Mouse (Mus musculus): ENCODE data around the gene Filip1. TPM values are rescaled to one million over a fixed set of nuclear protein-coding genes. Genes with fewer than 3 reads are reported as not detected.

Gene Filip1
- polyA plus RNA-seq, 1 experiment from 2014 or later = 4.0 TPM

DNA sequence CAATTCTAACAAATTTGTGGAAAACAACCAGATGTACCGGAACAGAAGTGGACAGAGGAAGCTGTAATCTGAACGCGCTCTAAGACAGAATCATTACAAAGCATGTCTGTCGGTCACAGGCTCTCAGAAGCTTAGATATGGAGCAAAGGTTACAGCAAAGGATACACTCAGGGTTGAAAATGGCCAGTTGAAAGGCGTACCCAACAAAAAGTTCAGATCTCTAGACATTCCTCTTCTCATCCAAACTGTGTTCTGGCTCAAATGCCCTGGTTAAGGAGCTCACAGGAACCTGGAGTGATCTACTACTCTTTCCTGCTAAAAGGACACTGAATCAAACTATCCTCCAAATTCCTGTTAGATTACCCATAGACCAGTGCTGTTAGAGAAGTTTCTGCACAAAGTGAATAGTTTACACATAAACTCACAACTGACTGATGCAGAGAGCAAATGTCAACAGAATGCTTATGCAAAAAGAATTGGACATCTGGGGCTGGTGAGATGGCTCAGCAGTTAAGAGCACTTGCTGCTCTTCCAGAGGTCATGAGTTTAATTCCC, 245.6 kb downstream of the Filip1 start:
- Histone ChIP-seq H3K9ac (ENCODE audit: low read depth, low read length) (no peak overlapping the region), H3K9me3 (replicated peaks; ENCODE audit: control insufficient read depth, low read length, poor library complexity, severe bottlenecking) (no peaks in the 10 kb centered on the region), H3K36me3 (ENCODE audit: control insufficient read depth, insufficient read depth, low read length) (0 out of 2 replicates have a peak, but pooled peaks cover 3% of the 10 kb centered on the region), H3K4me1 (ENCODE audit: control insufficient read depth, insufficient read depth, low read length) (no peaks in the 10 kb centered on the region), H3K27ac (ENCODE audit: low read length) (no peak overlapping the region), H3K4me3 (ENCODE audit: low read depth, low read length) (no peak overlapping the region), H3K4me2 (ENCODE audit: low read length) (no peak overlapping the region), H3K27me3 (ENCODE audit: control insufficient read depth, insufficient read depth, low read depth, low read length) (no peaks in the 10 kb centered on the region)
- WGBS = 96% methylated on average over 5 of the region's 5 CpGs
- ATAC-seq = no peak

- WGBS = 88% methylated on average over 4 of the region's 4 CpGs
- no peaks in the 10 kb centered on the region for H3K27me3 ChIP-seq (ENCODE audit: control insufficient read depth, insufficient read depth, low read depth, low read length)
These were observed 247.3 kb downstream of the Filip1 start for GRCm38 (mm10) chr9:79765329-79765728.

More at GRCm38 (mm10) chr9:79765329-79765728, 247.3 kb downstream of the Filip1 start:
- H3K4me3 ChIP-seq (ENCODE audit: low read depth, low read length) = no peak overlapping the region
- no peaks in the 10 kb centered on the region for H3K36me3 ChIP-seq (ENCODE audit: control insufficient read depth, insufficient read depth, low read length)
- H3K4me1 ChIP-seq (ENCODE audit: control insufficient read depth, insufficient read depth, low read length) = peaks cover 2% of the 10 kb centered on the region; the same call in 1 of the 2 replicates
- H3K4me2 ChIP-seq (ENCODE audit: low read length) = no peak overlapping the region
- ATAC-seq = no peak
- H3K27ac ChIP-seq (ENCODE audit: low read length) = no peak overlapping the region
- no peak overlapping the region for H3K9ac ChIP-seq (ENCODE audit: low read depth, low read length)
- no peaks in the 10 kb centered on the region for H3K9me3 ChIP-seq (replicated peaks; ENCODE audit: control insufficient read depth, low read length, poor library complexity, severe bottlenecking)

Other genes starting within 250 kb of the Filip1 start
- 127 and 136 TPM in 2 replicates for gene Tmem30a, start 219.3 kb downstream of the Filip1 start, polyA plus RNA-seq (2015; fragmentation: Nextera tagmentation; extraction: Ambion mirVana)
- gene Senp6, start 54.1 kb upstream of the Filip1 start, polyA plus RNA-seq (2015; fragmentation: Nextera tagmentation; extraction: Ambion mirVana) = 41.3 and 45.0 TPM in 2 replicates
- 20.3 and 22.7 TPM in 2 replicates for gene Myo6, start 152.2 kb upstream of the Filip1 start, polyA plus RNA-seq (2015; fragmentation: Nextera tagmentation; extraction: Ambion mirVana)